Mouse (Mus musculus) neutrophil, adult 5-6 weeks (primary cell): Measurements from ENCODE around the gene Hbp1. TPM values are rescaled to one million over a fixed set of nuclear protein-coding genes. Genes with fewer than 3 reads are reported as not detected.

Source experiments
- ATAC-seq: fragments of 151-379, 151-347 bp; 2 replicates; pipeline ENCODE4 v1.8.0; 2017; ENCODE audit warnings: mild to moderate bottlenecking, moderate TSS enrichment; ENCODE audit not compliant: insufficient number of reproducible peaks, poor library complexity, low FRiP score, severe bottlenecking; ENCODE audit errors: extremely low read depth
- total RNA-seq: library from RNA; stranded (forward); fragments of 200-1000 nt; gene quantifications from 2 replicates; pipeline ENCODE4 v1.2.3, GENCODE M21; 2017

The Hbp1 gene
- total RNA-seq, 1 experiment from 2014 or later: 186 TPM

GRCm38 (mm10) chr12:31965517-31966212 is 15.3 kb upstream of the Hbp1 start:
- no peak for ATAC-seq

GRCm38 (mm10) chr12:31964074-31964473 is 13.7 kb upstream of the Hbp1 start:
- no peak for ATAC-seq

GRCm38 (mm10) chr12:31955843-31956242 is 5.5 kb upstream of the Hbp1 start:
- ATAC-seq: no peak

- no peak for ATAC-seq
Measured at GRCm38 (mm10) chr12:31950659-31951031, 310 bp upstream of the Hbp1 start.

GRCm38 (mm10) chr12:31949193-31949741 is 1.1 kb downstream of the Hbp1 start:
- peak; percentile 31 for ATAC-seq

- ATAC-seq: no peak
Measured at GRCm38 (mm10) chr12:31948101-31949000, 2.0 kb downstream of the Hbp1 start.

GRCm38 (mm10) chr12:31947476-31947875 is 2.9 kb downstream of the Hbp1 start:
- no peak for ATAC-seq

GRCm38 (mm10) chr12:31944405-31944804 is 5.9 kb downstream of the Hbp1 start:
- ATAC-seq: no peak

- ATAC-seq: no peak
Measured at GRCm38 (mm10) chr12:31943020-31943654, 7.2 kb downstream of the Hbp1 start.

GRCm38 (mm10) chr12:31939026-31939425 is 11.3 kb downstream of the Hbp1 start:
- ATAC-seq: no peak

- ATAC-seq: no peak
Measured at GRCm38 (mm10) chr12:31938391-31938997, 11.8 kb downstream of the Hbp1 start.

- no peak for ATAC-seq
Measured at GRCm38 (mm10) chr12:31937613-31938012, 12.7 kb downstream of the Hbp1 start.

GRCm38 (mm10) chr12:31936657-31937300 is 13.6 kb downstream of the Hbp1 start:
- ATAC-seq: no peak

GRCm38 (mm10) chr12:31931818-31932217 is 18.5 kb downstream of the Hbp1 start:
- no peak for ATAC-seq

- no peak for ATAC-seq
Measured at GRCm38 (mm10) chr12:31928498-31928897, 21.8 kb downstream of the Hbp1 start.

GRCm38 (mm10) chr12:31926661-31927061 is 23.7 kb downstream of the Hbp1 start:
- peak; percentile 58; the same call in 1 of the 2 replicates for ATAC-seq

- no peak for ATAC-seq
Measured at GRCm38 (mm10) chr12:31925343-31925742, 25.0 kb downstream of the Hbp1 start.

GRCm38 (mm10) chr12:31924135-31924534 is 26.2 kb downstream of the Hbp1 start:
- ATAC-seq: no peak
